Comparison of ENCODE assay signal across 18 mouse cellular contexts in genomic region chr12:40906807-40907206, GRCm38 (mm10).
A peak's percentile ranks its signal among the peaks of the same experiment; 100 is the strongest.
DNase-seq lines count a peak whose midpoint lies in the region; ATAC-seq and TF ChIP-seq lines count a peak whose summit lies in the region.
"Had no signal": no experiment of that assay in that cellular context is flagged by ENCODE, and none has a peak within 500 bp of the region (broad histone marks: within the 10 kb centered on the region; RNA-seq: fewer than 3 reads in every experiment).

No protein-coding gene starts in this region.

- H3K27me3 ChIP-seq in kidney, adult 2 months (replicated peaks; ENCODE audit: control insufficient read depth, insufficient read depth, low read length): no peaks in the 10 kb centered on the region
- H3K27me3 ChIP-seq in intestine, embryonic 14.5 days (replicated peaks; ENCODE audit: control insufficient read depth, insufficient read depth, low read length): no peaks in the 10 kb centered on the region
- no peaks in the 10 kb centered on the region for H3K27me3 ChIP-seq in intestine, embryonic 16.5 days (replicated peaks; ENCODE audit: control insufficient read depth, insufficient read depth, low read length)
- H3K27me3 ChIP-seq in stomach, embryonic 16.5 days (ENCODE audit: control insufficient read depth, insufficient read depth, low read length): no peaks in the 10 kb centered on the region
- H3K27me3 ChIP-seq: forebrain, embryonic 13.5 days; heart, embryonic 13.5 days; hindbrain, embryonic 12.5 days had no signal

- H3K9me3 ChIP-seq in intestine, embryonic 14.5 days (ENCODE audit: control insufficient read depth, low read length): no peaks in the 10 kb centered on the region
- no peaks in the 10 kb centered on the region for H3K9me3 ChIP-seq in intestine, embryonic 16.5 days (ENCODE audit: control insufficient read depth, low read length)
- no peaks in the 10 kb centered on the region for H3K9me3 ChIP-seq in stomach, embryonic 16.5 days (replicated peaks; ENCODE audit: control insufficient read depth, low read length)
- H3K9me3 ChIP-seq: embryonic facial prominence, embryonic 10.5 days; forebrain, embryonic 13.5 days; heart, embryonic 13.5 days; hindbrain, embryonic 12.5 days had no signal

- no peak overlapping the region for H3K9ac ChIP-seq in intestine, embryonic 14.5 days (ENCODE audit: low read length)
- H3K9ac ChIP-seq in intestine, embryonic 16.5 days (ENCODE audit: low read depth, low read length): no peak overlapping the region
- no peak overlapping the region for H3K9ac ChIP-seq in stomach, embryonic 16.5 days (ENCODE audit: low read length)
- H3K9ac ChIP-seq: forebrain, embryonic 13.5 days; forebrain, postnatal 0 days; heart, embryonic 13.5 days; hindbrain, embryonic 12.5 days had no signal

- no peak for TF ChIP-seq CTCF in kidney, adult 2 months (conservative IDR thresholded peaks at IDR 0.05; ENCODE audit: insufficient read depth, insufficient read length, low read depth, low read length)

- no peaks in the 10 kb centered on the region for H3K36me3 ChIP-seq in kidney, adult 2 months (ENCODE audit: control insufficient read depth, insufficient read depth, low read length)
- no peaks in the 10 kb centered on the region for H3K36me3 ChIP-seq in intestine, embryonic 14.5 days (ENCODE audit: control insufficient read depth, insufficient read depth, low read length)
- no peaks in the 10 kb centered on the region for H3K36me3 ChIP-seq in intestine, embryonic 16.5 days (ENCODE audit: control insufficient read depth, insufficient read depth, low read length)
- H3K36me3 ChIP-seq in stomach, embryonic 16.5 days (ENCODE audit: control insufficient read depth, insufficient read depth, low read length): no peaks in the 10 kb centered on the region
- H3K36me3 ChIP-seq: embryonic facial prominence, embryonic 10.5 days; heart, embryonic 13.5 days; hindbrain, embryonic 12.5 days had no signal

- H3K27ac ChIP-seq in kidney, adult 2 months (ENCODE audit: insufficient read depth, low read depth, low read length): no peak overlapping the region
- no peak overlapping the region for H3K27ac ChIP-seq in intestine, embryonic 14.5 days (ENCODE audit: low read depth)
- no peak overlapping the region for H3K27ac ChIP-seq in intestine, embryonic 16.5 days (ENCODE audit: low read length)
- H3K27ac ChIP-seq in stomach, embryonic 16.5 days (ENCODE audit: low read length): no peak overlapping the region
- H3K27ac ChIP-seq: embryonic facial prominence, embryonic 10.5 days; forebrain, embryonic 13.5 days; heart, embryonic 13.5 days; hindbrain, embryonic 12.5 days had no signal

- H3K4me2 ChIP-seq in intestine, embryonic 14.5 days (ENCODE audit: low read length): no peak overlapping the region
- no peak overlapping the region for H3K4me2 ChIP-seq in intestine, embryonic 16.5 days (ENCODE audit: low read depth, low read length)
- no peak overlapping the region for H3K4me2 ChIP-seq in stomach, embryonic 16.5 days (ENCODE audit: low read depth, low read length)
- H3K4me2 ChIP-seq: forebrain, embryonic 13.5 days; heart, embryonic 13.5 days; hindbrain, embryonic 12.5 days had no signal

- no peak for TF ChIP-seq POLR2A in kidney, adult 2 months (IDR thresholded peaks at IDR 0.05; ENCODE audit: low read depth, low read length)

- peak; percentile 22 for DNase-seq in kidney, postnatal 10 days
- DNase-seq in kidney, adult 2 months: no peak
- peak; percentile 63 for DNase-seq in intestine, embryonic 14.5 days (ENCODE audit: low spot score)
- no peak for DNase-seq in layer of hippocampus, postnatal 25 days (ENCODE audit: extremely low spot score in 1 of 2, low spot score in 1 of 2)
- DNase-seq in right cerebral cortex, postnatal 10 days (ENCODE audit: low spot score in 2 of 2): no peak
- DNase-seq: adrenal gland, adult 8-10 months; adrenal gland, postnatal 36 days; cerebellum, adult 2 months; cerebellum, postnatal 10 days; forebrain, postnatal 0 days; gastrocnemius, postnatal 14 days; heart, postnatal 36 days had no signal

- no peaks in the 10 kb centered on the region for H3K4me1 ChIP-seq in kidney, adult 2 months (ENCODE audit: control insufficient read depth, insufficient read depth, low read length)
- H3K4me1 ChIP-seq in intestine, embryonic 14.5 days (replicated peaks; ENCODE audit: control insufficient read depth, insufficient read depth, low read length): no peaks in the 10 kb centered on the region
- H3K4me1 ChIP-seq in intestine, embryonic 16.5 days (ENCODE audit: control insufficient read depth, insufficient read depth, low read length): 0 out of 2 replicates have a peak, but pooled peaks cover 3% of the 10 kb centered on the region
- no peaks in the 10 kb centered on the region for H3K4me1 ChIP-seq in stomach, embryonic 16.5 days (ENCODE audit: control insufficient read depth, insufficient read depth, low read length)
- H3K4me1 ChIP-seq: embryonic facial prominence, embryonic 10.5 days; forebrain, embryonic 13.5 days; hindbrain, embryonic 12.5 days had no signal

- no peak overlapping the region for H3K4me3 ChIP-seq in kidney, adult 2 months (ENCODE audit: insufficient read depth, low read depth, low read length)
- no peak overlapping the region for H3K4me3 ChIP-seq in intestine, embryonic 14.5 days (ENCODE audit: low read depth, low read length)
- no peak overlapping the region for H3K4me3 ChIP-seq in intestine, embryonic 16.5 days (ENCODE audit: low read length)
- H3K4me3 ChIP-seq in stomach, embryonic 16.5 days (replicated peaks; ENCODE audit: low read length): no peak overlapping the region
- H3K4me3 ChIP-seq: embryonic facial prominence, embryonic 10.5 days; forebrain, embryonic 13.5 days; heart, embryonic 13.5 days; hindbrain, embryonic 12.5 days had no signal

- ATAC-seq in intestine, embryonic 14.5 days (replicated peaks; ENCODE audit: low FRiP score, low TSS enrichment, low read depth): no peak
- ATAC-seq in intestine, embryonic 16.5 days: peak; percentile 62
- ATAC-seq in stomach, embryonic 16.5 days (ENCODE audit: insufficient read depth, low FRiP score): 0 out of 2 replicates have a peak, but pooled peaks have one; percentile 40
- ATAC-seq: forebrain, embryonic 13.5 days had no signal

- WGBS in kidney, adult 2 months: 67% methylated on average over 2 of the region's 2 CpGs
- 77% methylated on average over 2 of the region's 2 CpGs for WGBS in intestine, embryonic 14.5 days
- 61% methylated on average over 2 of the region's 2 CpGs for WGBS in intestine, embryonic 16.5 days
- 75% methylated on average over 2 of the region's 2 CpGs for WGBS in stomach, embryonic 16.5 days

Comparison
In these comparisons a context has a peak if more than half of its experiments do, and no peak if none do; other contexts are left out.
1. DNase-seq: peak in kidney, postnatal 10 days (single experiment) and intestine, embryonic 14.5 days (single experiment); none in kidney, adult 2 months (single experiment), layer of hippocampus, postnatal 25 days (0 of 2) and right cerebral cortex, postnatal 10 days (0 of 2).